Mouse (Mus musculus): ENCODE data around the gene Grik3. TPM values are rescaled to one million over a fixed set of nuclear protein-coding genes. Genes with fewer than 3 reads are reported as not detected.

Gene Grik3
- total RNA-seq, 2 experiments from 2014 or later = 23.4 to 29.3 TPM

GRCm38 (mm10) chr4:125636616-125637304 is 146.3 kb downstream of the Grik3 start:
- DNase-seq (ENCODE audit: low spot score in 2 of 2) = peak in 1 of 2 experiments; percentile 57

- DNase-seq (ENCODE audit: low spot score in 2 of 2) = no peak
Measured at GRCm38 (mm10) chr4:125637364-125637763, 146.9 kb downstream of the Grik3 start.

GRCm38 (mm10) chr4:125640520-125640919 is 150.0 kb downstream of the Grik3 start:
- no peak for DNase-seq (ENCODE audit: low spot score in 2 of 2)

- DNase-seq (ENCODE audit: low spot score in 2 of 2) = no peak
Measured at GRCm38 (mm10) chr4:125640921-125641663, 150.6 kb downstream of the Grik3 start.

- peak; percentile 40 to 79 for DNase-seq (ENCODE audit: low spot score in 2 of 2)
Measured at GRCm38 (mm10) chr4:125644581-125645568, 154.4 kb downstream of the Grik3 start.

- no peak for DNase-seq (ENCODE audit: low spot score in 2 of 2)
Measured at GRCm38 (mm10) chr4:125651676-125652246, 161.3 kb downstream of the Grik3 start.

GRCm38 (mm10) chr4:125656031-125656430 is 165.5 kb downstream of the Grik3 start:
- DNase-seq (ENCODE audit: low spot score in 2 of 2) = no peak

- no peak for DNase-seq (ENCODE audit: low spot score in 2 of 2)
Measured at GRCm38 (mm10) chr4:125658376-125658775, 167.9 kb downstream of the Grik3 start.

GRCm38 (mm10) chr4:125661982-125662381 is 171.5 kb downstream of the Grik3 start:
- DNase-seq (ENCODE audit: low spot score in 2 of 2) = no peak

- DNase-seq (ENCODE audit: low spot score in 2 of 2) = no peak
Measured at GRCm38 (mm10) chr4:125663262-125663661, 172.8 kb downstream of the Grik3 start.

GRCm38 (mm10) chr4:125665955-125666354 is 175.5 kb downstream of the Grik3 start:
- DNase-seq (ENCODE audit: low spot score in 2 of 2) = no peak

GRCm38 (mm10) chr4:125682007-125682406 is 191.5 kb downstream of the Grik3 start:
- DNase-seq (ENCODE audit: low spot score in 2 of 2) = peak in 1 of 2 experiments; percentile 16

GRCm38 (mm10) chr4:125687078-125687477 is 196.6 kb downstream of the Grik3 start:
- no peak for DNase-seq (ENCODE audit: low spot score in 2 of 2)

GRCm38 (mm10) chr4:125695431-125695830 is 204.9 kb downstream of the Grik3 start:
- DNase-seq (ENCODE audit: low spot score in 2 of 2) = no peak

GRCm38 (mm10) chr4:125696182-125696939 is 205.9 kb downstream of the Grik3 start:
- DNase-seq (ENCODE audit: low spot score in 2 of 2) = peak in 1 of 2 experiments; percentile 20

GRCm38 (mm10) chr4:125697626-125698025 is 207.1 kb downstream of the Grik3 start:
- no peak for DNase-seq (ENCODE audit: low spot score in 2 of 2)

GRCm38 (mm10) chr4:125699056-125699455 is 208.6 kb downstream of the Grik3 start:
- peak in 1 of 2 experiments; percentile 39 for DNase-seq (ENCODE audit: low spot score in 2 of 2)

GRCm38 (mm10) chr4:125700331-125700730 is 209.8 kb downstream of the Grik3 start:
- peak in 1 of 2 experiments; percentile 40 for DNase-seq (ENCODE audit: low spot score in 2 of 2)

- peak; percentile 89 to 97 for DNase-seq (ENCODE audit: low spot score in 2 of 2)
Measured at GRCm38 (mm10) chr4:125702607-125703309, 212.3 kb downstream of the Grik3 start.
